Mouse (Mus musculus): ENCODE data around the gene Chic2. TPM values are rescaled to one million over a fixed set of nuclear protein-coding genes. Genes with fewer than 3 reads are reported as not detected.

Chic2 gene
- polyA plus RNA-seq, 1 experiment from 2014 or later = 15.1 TPM

DNA sequence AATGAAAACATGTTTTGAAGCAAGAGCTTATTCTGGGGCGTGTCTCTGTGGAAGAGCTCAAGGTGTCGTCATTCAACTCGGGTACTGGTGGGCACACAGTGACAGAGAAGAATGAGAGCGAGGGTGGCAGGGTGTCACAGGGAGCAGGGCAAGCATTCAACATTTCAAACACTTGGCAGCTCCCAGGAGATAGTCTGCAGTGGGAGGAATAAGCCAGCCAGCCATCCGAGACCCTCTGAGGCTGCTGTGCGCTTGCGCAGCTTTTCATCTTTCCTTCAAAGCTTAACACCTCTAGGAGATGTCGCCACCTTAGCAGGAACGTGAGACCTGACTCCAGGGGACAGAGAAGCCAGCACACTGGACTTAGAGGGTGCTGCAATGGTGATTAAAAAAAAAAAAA, 88.2 kb downstream of the Chic2 start:
- no peaks in the 10 kb centered on the region; the same call in 1 of the 2 replicates for H3K4me1 ChIP-seq (ENCODE audit: control insufficient read depth, low read depth, low read length)
- H3K4me3 ChIP-seq (ENCODE audit: low read depth, low read length) = no peak overlapping the region
- H3K9ac ChIP-seq (ENCODE audit: low read depth, low read length) = no peak overlapping the region
- H3K36me3 ChIP-seq (ENCODE audit: control insufficient read depth, insufficient read depth) = no peaks in the 10 kb centered on the region
- no peak for ATAC-seq (ENCODE audit: low read depth)
- 25% methylated on average over 9 of the region's 9 CpGs for WGBS (ENCODE audit: insufficient replicate concordance)
- no peak overlapping the region for H3K4me2 ChIP-seq (ENCODE audit: low read depth, low read length)
- no peak overlapping the region for H3K27ac ChIP-seq (ENCODE audit: low read length)
- no peaks in the 10 kb centered on the region for H3K27me3 ChIP-seq (ENCODE audit: control insufficient read depth, insufficient read depth, low read depth, low read length)
- H3K9me3 ChIP-seq (replicated peaks; ENCODE audit: control insufficient read depth, low read length) = no peaks in the 10 kb centered on the region

- Histone ChIP-seq H3K9ac (ENCODE audit: low read depth, low read length) (no peak overlapping the region), H3K36me3 (ENCODE audit: control insufficient read depth, insufficient read depth) (no peaks in the 10 kb centered on the region), H3K27ac (ENCODE audit: low read length) (no peak overlapping the region), H3K4me1 (ENCODE audit: control insufficient read depth, low read depth, low read length) (no peaks in the 10 kb centered on the region; the same call in 1 of the 2 replicates), H3K27me3 (ENCODE audit: control insufficient read depth, insufficient read depth, low read depth, low read length) (no peaks in the 10 kb centered on the region), H3K4me3 (ENCODE audit: low read depth, low read length) (no peak overlapping the region), H3K9me3 (replicated peaks; ENCODE audit: control insufficient read depth, low read length) (no peaks in the 10 kb centered on the region), H3K4me2 (ENCODE audit: low read depth, low read length) (no peak overlapping the region)
- ATAC-seq (ENCODE audit: low read depth) = no peak
- 68% methylated on average over 1 of the region's 1 CpGs for WGBS (ENCODE audit: insufficient replicate concordance)
Observed at GRCm38 (mm10) chr5:74955565-74955964, 89.0 kb downstream of the Chic2 start.

DNA sequence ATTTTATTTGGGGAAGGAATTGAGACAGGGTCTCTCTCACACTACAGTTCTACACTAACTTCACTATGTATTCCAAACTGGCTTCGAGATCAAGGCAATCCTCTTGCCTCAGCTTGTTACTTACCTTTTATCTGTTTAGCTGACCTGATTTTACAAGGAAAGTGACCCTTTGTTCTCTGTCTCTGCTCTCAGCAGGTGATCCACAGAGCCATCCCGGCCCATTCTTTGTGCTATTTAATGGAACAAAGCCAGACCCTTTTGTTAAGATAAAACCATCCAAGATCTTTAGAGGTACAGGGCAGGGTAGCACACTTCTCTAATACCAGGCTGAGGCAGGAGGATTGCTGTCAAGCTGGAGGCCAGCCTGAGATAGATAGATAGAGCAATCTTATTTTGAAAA, 91.6 kb downstream of the Chic2 start:
- Histone ChIP-seq H3K4me2 (ENCODE audit: low read depth, low read length) (no peak overlapping the region), H3K4me1 (ENCODE audit: control insufficient read depth, low read depth, low read length) (no peaks in the 10 kb centered on the region; the same call in 1 of the 2 replicates), H3K9ac (ENCODE audit: low read depth, low read length) (no peak overlapping the region), H3K9me3 (replicated peaks; ENCODE audit: control insufficient read depth, low read length) (no peaks in the 10 kb centered on the region), H3K4me3 (ENCODE audit: low read depth, low read length) (no peak overlapping the region), H3K27ac (ENCODE audit: low read length) (no peak overlapping the region), H3K36me3 (ENCODE audit: control insufficient read depth, insufficient read depth) (no peaks in the 10 kb centered on the region), H3K27me3 (ENCODE audit: control insufficient read depth, insufficient read depth, low read depth, low read length) (no peaks in the 10 kb centered on the region)
- 39% methylated on average over 2 of the region's 2 CpGs for WGBS (ENCODE audit: insufficient replicate concordance)
- ATAC-seq (ENCODE audit: low read depth) = no peak

- WGBS (ENCODE audit: insufficient replicate concordance) = 46% methylated on average over 5 of the region's 5 CpGs
Observed at GRCm38 (mm10) chr5:74951375-74951774, 93.2 kb downstream of the Chic2 start.

GRCm38 (mm10) chr5:74949298-74949697, 95.3 kb downstream of the Chic2 start:
- Histone ChIP-seq H3K9me3 (replicated peaks; ENCODE audit: control insufficient read depth, low read length) (no peaks in the 10 kb centered on the region), H3K4me3 (ENCODE audit: low read depth, low read length) (no peak overlapping the region), H3K4me2 (ENCODE audit: low read depth, low read length) (no peak overlapping the region), H3K27me3 (ENCODE audit: control insufficient read depth, insufficient read depth, low read depth, low read length) (no peaks in the 10 kb centered on the region), H3K27ac (ENCODE audit: low read length) (no peak overlapping the region), H3K36me3 (ENCODE audit: control insufficient read depth, insufficient read depth) (no peaks in the 10 kb centered on the region), H3K4me1 (ENCODE audit: control insufficient read depth, low read depth, low read length) (peaks cover under 1% of the 10 kb centered on the region; the same call in 1 of the 2 replicates), H3K9ac (ENCODE audit: low read depth, low read length) (no peak overlapping the region)
- 52% methylated on average over 7 of the region's 7 CpGs for WGBS (ENCODE audit: insufficient replicate concordance)
- ATAC-seq (ENCODE audit: low read depth) = no peak

More at GRCm38 (mm10) chr5:74951375-74951774, 93.2 kb downstream of the Chic2 start:
- Histone ChIP-seq H3K27me3 (ENCODE audit: control insufficient read depth, insufficient read depth, low read depth, low read length) (no peaks in the 10 kb centered on the region), H3K9ac (ENCODE audit: low read depth, low read length) (no peak overlapping the region), H3K4me3 (ENCODE audit: low read depth, low read length) (no peak overlapping the region), H3K27ac (ENCODE audit: low read length) (no peak overlapping the region), H3K36me3 (ENCODE audit: control insufficient read depth, insufficient read depth) (no peaks in the 10 kb centered on the region), H3K4me1 (ENCODE audit: control insufficient read depth, low read depth, low read length) (no peaks in the 10 kb centered on the region), H3K9me3 (replicated peaks; ENCODE audit: control insufficient read depth, low read length) (no peaks in the 10 kb centered on the region), H3K4me2 (ENCODE audit: low read depth, low read length) (no peak overlapping the region)
- ATAC-seq (ENCODE audit: low read depth) = no peak

DNA sequence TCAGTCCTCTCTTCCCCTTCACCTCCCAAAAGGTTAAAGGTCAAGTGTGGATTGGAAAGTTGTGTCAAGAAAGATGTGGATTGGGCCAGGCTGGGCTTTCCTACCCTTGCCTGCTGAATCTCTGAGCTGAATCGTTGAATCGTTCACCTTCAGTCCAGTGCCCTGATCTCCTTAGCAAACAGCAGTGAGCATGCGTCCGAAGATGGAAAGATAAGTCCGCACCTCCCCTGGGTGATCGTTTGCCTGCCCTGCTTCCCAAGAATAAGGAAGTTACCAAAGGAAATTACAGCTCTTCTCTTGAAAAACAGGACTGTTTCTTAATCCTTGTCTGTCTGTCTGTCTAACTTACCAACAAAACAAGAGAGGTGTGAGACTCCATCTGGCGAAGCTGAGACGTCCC, 96.1 kb downstream of the Chic2 start:
- no peak overlapping the region for H3K4me3 ChIP-seq (ENCODE audit: low read depth, low read length)
- H3K27me3 ChIP-seq (ENCODE audit: control insufficient read depth, insufficient read depth, low read depth, low read length) = no peaks in the 10 kb centered on the region; the same call in 1 of the 2 replicates
- H3K4me1 ChIP-seq (ENCODE audit: control insufficient read depth, low read depth, low read length) = peaks cover 2% of the 10 kb centered on the region; the same call in 1 of the 2 replicates
- no peak overlapping the region for H3K9ac ChIP-seq (ENCODE audit: low read depth, low read length)
- no peak overlapping the region for H3K4me2 ChIP-seq (ENCODE audit: low read depth, low read length)
- no peaks in the 10 kb centered on the region for H3K36me3 ChIP-seq (ENCODE audit: control insufficient read depth, insufficient read depth)
- no peaks in the 10 kb centered on the region for H3K9me3 ChIP-seq (replicated peaks; ENCODE audit: control insufficient read depth, low read length)
- H3K27ac ChIP-seq (ENCODE audit: low read length) = no peak overlapping the region
- ATAC-seq (ENCODE audit: low read depth) = no peak
- WGBS (ENCODE audit: insufficient replicate concordance) = 27% methylated on average over 8 of the region's 8 CpGs

Other genes with a start within 250 kb of the Chic2 start
- not detected in 2 replicates for gene Gsx2, start 30.8 kb upstream of the Chic2 start, polyA plus RNA-seq (2015; fragmentation: Nextera tagmentation; extraction: Ambion mirVana)
- 1.6 and 1.7 TPM in 2 replicates for gene Pdgfra, start 107.5 kb upstream of the Chic2 start, polyA plus RNA-seq (2015; fragmentation: Nextera tagmentation; extraction: Ambion mirVana)

Measured in liver, embryonic 16.5 days (tissue).